Mouse (Mus musculus): ENCODE data around the gene Ptpre.
A peak's percentile ranks its signal among the peaks of the same experiment; 100 is the strongest.
"Not testable (repeated sequence)": the region's sequence is repeated elsewhere in the genome, so short reads cannot be mapped to it uniquely, and the experiment has no call there.

The Ptpre gene

DNA sequence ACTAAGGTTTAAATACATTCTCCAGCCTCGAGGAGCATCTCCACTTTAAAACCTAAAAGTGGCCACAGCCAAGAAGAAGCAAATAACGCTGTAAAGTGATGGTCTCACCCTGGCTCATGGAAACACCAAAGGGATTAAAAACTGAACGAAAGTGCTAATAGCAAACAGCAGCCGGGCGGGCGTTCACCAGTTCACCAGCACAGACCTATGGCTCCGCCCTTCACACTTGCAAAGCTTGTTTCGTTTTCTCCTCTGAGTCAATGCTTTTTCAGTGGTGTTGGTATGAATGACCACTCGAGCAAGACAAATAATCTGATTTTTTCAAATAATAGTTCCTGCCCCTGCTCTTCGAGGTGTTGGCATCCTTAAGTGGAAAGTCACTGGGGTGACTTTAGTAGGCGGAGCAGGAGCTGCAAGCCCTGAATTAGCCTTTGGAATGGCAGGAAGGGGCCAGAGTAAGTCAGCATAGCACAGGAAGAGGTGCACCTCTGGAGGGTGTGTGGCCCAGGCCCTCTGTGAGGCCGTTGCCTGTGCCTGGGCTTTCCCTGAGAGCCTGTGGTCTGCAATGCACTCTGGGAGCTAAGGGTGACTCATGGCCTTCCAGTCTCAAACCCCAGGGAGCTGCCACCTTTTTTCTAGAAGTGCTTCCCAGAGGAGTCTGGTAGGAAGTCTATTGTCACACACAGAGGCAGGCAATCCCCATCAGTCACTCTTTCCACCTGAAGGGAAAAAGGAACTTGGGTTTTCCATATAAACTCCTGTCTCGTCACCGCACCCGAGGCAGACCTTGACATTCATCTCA is 67.9 kb downstream of the Ptpre start:
- peak; percentile 24 for DNase-seq (ENCODE audit: low read depth, low spot score)

DNA sequence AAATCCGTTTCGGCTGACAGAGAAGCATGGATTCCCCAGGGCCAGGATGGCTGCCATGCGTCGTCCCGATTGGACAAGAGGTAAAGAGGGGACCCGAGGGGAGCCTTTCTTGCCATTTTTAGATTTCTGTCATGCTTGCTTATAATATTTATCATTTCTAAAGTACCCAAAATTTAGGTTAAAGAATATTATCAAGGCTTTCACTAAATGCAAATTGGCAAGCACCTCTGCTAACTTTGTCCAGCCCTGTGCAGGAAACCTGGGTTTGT is 68.5 kb downstream of the Ptpre start:
- DNase-seq (ENCODE audit: low read depth, low spot score), result no peak

DNA sequence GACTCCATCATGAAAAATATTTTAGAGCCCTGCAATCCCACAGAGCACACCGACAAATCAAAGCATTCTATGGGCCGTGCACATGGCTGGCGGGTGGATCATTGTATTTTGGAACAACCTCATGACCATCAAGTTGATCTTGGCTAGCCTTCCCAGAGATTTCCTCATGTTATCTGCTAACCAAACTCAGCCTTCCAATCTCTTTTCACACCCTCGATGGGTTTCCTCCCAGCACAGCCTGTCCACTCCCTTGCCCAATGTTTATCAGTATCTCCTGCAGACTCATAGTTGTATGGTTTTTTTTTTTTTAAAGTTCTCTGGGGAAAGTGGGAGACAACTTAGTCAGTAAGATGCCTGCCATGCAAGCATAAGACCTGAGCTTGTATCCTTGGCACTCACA is 70.9 kb downstream of the Ptpre start:
- DNase-seq (ENCODE audit: low read depth, low spot score), result no peak

DNA sequence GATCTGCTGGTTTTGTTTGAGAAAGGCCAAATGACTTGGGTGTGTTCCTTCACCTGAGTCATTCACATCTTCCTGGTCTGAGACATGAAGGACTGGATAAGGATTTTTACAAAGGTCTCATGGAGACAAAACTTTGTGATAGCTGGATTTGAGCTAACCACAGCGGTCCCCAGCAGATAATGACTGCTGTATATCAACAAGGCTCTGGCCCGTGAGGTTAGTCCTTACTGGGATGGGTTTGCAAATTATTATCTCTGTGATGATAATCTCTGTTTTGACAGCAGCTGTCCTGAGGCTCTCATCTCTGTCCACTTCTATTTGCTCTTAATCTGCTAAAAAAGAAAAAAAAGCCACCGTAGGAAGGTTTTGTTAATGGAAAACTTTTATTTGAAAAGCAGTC is 71.7 kb downstream of the Ptpre start:
- DNase-seq (ENCODE audit: low read depth, low spot score), result no peak

DNA sequence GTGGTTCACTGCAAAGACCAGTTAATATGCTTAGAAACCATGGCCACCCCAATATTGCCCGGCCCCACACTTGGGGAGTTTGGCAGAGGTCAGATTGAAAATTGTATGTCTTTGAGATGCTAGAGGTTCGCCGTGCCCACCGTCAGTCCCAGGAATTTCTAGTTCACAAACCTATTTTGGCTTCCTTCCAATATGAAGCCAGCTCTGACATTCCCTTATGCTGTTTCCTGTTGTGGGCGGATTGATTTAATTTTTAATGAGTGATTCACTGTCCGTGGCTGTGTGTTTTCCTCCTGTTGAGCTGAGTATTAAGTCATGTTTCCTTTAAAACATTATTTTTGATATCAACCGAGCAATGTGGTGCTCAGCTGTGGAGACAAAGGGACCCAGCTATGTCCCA is 72.4 kb downstream of the Ptpre start:
- no peak for DNase-seq (ENCODE audit: low read depth, low spot score)

DNA sequence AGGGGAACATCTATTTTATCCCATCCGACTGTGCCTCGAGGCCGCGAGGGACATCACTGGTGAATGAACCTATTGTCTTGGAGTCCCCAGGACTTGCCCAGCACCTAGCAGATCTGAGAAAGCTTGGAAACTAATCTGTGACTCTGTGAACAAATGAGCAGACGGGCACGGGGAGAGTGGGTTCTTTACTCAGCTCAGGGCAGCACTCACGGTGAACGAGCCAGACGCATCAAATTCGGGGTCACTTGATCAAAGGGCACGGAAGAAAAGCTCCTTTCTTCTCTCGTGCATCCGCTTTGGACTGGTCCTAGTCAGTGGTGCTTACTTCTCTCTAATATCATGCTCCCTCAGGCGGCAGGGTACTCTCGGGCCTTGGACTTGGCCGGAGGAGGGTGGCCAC is 75.0 kb downstream of the Ptpre start:
- no peak for DNase-seq (ENCODE audit: low read depth, low spot score)

DNA sequence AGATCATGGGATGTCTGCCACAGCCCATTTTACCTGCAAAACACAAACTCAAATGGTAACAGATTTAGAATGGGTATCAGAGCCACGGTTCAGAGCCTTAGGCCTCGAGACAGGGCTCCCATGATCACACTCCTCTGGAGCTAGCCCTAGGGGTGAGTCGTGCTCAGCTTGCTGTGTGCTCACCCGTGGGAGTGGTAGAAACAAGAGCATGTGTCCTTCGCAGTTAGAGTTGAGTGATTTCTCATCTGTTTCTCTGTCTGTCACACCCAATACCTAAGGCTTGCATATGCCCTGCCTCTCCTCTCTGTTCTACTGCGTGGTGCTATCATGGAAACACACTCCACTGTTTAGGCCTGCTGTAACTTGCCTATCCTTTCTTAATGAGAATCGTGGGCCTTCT is 75.5 kb downstream of the Ptpre start:
- DNase-seq (ENCODE audit: low read depth, low spot score), result no peak

DNA sequence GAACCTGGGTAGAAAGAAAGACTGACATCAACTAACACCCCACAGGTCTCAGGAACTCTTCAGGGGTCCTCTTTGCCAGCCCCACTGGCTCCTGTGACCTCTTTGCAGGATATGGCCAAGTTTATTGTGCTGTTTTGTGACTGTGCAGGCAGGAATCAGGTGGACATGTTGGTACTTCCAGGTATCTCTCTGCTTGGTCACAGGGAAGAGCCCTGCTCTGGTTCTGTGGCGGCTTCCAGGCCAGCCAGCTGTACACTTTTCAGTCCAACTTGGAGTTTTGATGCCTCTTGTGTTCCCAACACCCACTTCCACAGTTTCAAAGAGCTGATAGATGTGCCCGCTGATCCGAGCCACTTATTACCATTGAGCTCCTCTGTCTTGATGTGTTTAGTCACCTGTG is 76.1 kb downstream of the Ptpre start:
- DNase-seq (ENCODE audit: low read depth, low spot score), result no peak

DNA sequence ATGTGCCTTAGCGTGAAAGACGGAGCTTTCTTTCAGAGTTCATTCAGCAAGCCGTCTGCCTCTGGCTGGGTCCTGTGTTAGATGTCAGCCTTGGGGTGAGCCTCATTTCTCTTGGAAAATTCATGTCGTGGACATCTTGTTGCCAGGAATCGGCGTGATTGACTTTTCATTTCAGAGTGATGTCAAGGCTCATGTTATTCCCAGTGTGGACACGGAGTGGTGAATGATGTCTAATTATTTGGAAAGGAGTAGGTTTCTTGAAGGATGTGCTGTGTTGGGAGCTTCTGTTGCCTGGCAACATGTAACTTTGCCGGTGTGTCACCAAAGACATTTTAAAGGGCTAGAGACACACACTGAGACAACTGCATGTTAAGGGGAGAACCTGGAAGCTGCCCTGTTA is 77.6 kb downstream of the Ptpre start:
- no peak for DNase-seq (ENCODE audit: low read depth, low spot score)

DNA sequence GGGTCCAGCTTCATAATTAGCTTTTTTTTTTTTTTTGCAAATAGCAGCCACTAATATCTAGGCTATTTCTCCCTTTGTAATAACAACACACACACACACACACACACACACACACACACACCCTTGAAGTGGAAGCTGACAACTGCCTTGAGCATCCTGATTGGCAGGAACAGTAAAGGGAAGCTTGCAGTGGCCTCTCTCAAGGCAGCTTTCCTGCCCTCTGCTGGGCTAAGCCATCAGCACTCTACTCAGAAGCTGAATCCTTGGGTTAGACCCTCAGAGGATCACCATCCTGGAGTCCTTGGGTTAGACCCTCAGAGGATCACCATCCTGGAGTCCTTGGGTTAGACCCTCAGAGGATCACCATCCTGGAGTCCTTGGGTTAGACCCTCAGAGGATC is 79.2 kb downstream of the Ptpre start:
- not testable (repeated sequence) for DNase-seq (ENCODE audit: low read depth, low spot score)

DNA sequence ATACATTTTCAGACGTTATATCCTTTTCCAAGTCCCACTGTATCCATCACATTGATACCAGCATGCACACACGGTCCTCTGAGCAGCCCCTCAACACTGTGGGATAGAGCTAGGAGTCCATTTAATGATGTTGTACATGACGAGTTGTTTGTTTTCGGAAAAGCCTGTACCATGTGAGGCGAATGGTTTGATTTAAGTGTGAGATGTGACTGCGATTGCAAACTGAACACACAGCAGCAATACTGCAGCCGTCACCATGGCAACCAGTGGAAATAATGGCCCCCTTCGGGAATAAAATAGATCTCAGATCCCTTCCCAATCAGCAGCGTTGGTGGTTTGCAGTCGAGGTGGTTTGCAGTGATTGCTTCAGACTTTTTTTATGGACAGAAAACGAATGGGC is 80.5 kb downstream of the Ptpre start:
- DNase-seq (ENCODE audit: low read depth, low spot score), result no peak

DNA sequence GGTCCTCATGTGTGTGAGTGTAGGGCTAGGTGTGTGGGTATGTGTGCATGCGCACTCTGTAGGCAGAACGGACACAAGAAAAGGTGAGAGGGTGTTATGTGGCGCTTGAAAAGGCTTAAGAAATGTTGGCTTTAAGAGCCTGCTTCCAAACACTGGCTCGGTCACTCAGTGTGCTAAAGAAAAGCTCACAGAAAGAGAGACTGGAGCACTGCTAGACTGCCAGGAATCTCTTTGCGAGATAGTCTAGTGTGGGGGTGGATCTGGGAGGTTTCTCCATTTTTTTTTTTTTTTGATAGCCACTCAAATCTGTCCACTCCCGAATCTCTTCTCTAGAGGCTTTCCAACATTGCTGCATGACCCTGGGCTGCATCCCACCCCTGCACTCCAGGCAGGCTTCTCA is 84.4 kb downstream of the Ptpre start:
- DNase-seq (ENCODE audit: low read depth, low spot score), result no peak

DNA sequence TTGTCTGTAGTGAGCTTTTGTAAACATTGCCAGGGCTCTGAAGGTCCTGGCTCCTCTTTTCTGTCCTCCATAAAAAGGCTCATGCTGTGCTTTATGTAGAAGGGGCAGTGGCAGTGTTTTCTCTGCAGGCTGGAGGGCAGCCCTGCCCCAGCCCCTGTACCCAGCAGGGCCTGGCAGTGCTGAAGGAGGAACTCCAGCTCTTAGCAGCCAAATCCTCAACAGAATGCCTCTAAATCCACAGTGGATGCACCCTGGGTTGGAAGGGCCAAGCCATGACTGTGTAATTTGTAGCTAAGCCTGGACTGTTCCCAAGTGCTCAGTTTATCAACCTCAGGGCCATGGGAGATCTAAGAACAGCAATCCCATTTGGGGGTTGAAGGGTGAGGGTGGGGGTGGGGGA is 85.0 kb downstream of the Ptpre start:
- DNase-seq (ENCODE audit: low read depth, low spot score), result no peak

DNA sequence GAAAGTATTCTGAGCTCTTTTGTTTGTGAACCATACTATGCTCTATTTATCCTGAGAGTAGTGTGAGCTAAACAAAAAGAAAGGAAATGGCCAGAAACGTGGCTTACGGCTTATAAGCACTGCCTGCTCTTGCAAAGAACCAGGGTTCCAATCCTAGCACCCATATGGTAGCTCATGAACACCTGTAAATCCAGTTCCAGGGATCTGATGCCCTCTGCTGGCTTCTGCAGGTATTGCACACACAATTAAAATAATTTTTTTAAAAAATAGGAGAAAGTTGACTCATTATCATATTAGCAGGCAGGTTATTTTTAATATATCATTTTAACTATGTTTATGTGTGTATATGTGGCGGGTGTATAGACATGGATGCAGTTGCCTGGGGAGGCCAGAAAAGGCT is 87.6 kb downstream of the Ptpre start:
- DNase-seq (ENCODE audit: low read depth, low spot score), result peak; percentile 24

DNA sequence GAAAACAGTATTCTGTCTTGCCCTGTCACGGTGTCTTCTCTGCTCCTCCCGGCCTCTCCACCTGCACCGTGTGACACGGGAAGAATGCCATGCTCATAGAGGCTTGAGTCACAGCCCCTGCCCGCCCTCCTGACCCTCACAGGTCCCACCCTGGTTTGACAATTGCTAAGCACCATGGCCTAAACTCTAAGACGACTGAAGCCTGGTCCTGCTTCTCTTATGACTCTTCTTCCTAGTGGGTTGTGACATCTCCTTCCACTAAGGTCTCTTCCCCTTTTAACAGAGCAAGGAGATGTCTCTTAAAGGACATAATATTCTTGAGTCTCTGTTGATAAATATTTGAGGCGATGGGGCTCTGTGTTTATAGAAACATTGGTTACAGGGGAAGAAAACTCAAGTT is 91.1 kb downstream of the Ptpre start:
- DNase-seq (ENCODE audit: low read depth, low spot score), result no peak

DNA sequence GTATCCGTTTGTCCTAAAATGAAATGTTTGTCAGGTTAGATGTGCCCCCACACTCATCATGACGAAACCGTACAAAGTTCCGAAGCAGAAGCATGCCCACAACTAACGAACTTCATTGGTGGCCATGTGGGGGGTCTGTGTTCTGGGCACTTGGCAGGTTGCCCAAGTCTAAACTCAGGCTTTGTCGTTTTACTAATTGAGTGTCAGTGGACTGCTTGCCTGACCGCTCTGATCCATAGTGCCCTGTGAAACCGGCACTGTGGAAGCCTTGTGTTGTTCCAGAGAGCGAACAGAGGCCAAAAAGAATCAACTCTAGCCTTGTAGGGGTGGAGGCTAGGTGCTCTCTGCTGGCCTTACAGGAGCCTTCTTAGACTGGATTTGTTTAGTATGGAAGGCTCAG is 91.7 kb downstream of the Ptpre start:
- no peak for DNase-seq (ENCODE audit: low read depth, low spot score)

DNA sequence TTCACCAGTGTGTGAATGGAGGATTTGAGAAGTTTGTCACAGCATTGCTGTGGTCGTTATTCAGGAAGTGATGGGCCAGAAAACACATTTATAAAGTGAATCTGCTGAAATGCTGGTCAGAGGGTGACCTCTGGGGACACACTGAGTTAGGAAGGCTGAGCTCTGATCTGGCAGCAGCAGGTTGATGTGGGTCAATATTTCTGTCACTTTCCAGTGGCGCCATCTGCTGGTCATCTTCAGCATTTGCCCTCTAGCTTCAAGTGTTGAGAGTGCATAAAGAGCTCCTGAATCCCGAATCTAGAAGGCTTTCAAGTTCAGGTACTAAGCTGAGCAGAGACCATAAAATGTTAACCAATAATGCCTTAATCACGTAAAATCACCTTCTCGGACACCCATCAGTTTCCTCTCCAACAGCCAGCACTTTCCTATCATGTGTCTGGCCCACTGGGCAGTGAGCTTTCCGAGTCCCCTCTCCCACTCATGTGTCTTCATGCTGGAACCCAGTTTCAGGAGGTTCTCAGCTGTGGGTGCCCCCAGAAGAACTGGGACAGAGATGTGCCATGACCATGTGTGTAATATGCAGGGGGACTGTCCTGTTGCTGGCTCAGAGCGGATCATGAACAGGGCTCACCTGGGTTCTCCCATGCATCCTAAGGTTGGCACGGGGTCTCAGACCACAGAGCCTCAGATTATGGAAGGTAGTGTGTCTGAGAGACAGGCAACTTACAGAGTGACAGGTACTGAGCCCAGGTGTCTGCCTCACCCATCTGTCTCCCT is 94.7 kb downstream of the Ptpre start:
- peak; percentile 78 for DNase-seq (ENCODE audit: low read depth, low spot score)

DNA sequence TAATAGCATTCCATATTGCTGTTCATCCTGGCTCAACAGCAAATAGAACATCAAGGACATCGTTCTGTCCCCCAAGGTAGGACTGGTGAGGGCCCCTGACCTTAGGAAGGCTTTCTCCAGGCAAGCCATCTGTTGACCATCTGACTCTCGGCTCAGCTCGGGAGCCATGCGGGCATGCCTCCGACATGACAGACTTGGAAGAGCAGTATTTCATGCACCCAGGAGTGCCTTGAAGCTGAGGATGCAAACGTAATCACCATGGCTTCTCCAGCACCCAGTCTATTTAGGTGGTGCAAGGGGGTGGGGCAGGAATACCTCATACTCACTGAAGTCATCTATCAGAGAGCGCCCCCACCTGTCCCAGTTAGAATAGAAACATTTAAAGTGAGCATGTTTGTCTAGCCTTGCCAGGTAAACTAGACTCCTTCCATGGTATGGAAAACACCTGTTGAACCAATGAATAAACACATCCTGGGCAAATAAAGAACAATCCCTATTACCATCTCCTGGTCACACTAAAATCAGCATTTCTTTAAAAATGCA is 95.5 kb downstream of the Ptpre start:
- peak; percentile 16 for DNase-seq (ENCODE audit: low read depth, low spot score)

DNA sequence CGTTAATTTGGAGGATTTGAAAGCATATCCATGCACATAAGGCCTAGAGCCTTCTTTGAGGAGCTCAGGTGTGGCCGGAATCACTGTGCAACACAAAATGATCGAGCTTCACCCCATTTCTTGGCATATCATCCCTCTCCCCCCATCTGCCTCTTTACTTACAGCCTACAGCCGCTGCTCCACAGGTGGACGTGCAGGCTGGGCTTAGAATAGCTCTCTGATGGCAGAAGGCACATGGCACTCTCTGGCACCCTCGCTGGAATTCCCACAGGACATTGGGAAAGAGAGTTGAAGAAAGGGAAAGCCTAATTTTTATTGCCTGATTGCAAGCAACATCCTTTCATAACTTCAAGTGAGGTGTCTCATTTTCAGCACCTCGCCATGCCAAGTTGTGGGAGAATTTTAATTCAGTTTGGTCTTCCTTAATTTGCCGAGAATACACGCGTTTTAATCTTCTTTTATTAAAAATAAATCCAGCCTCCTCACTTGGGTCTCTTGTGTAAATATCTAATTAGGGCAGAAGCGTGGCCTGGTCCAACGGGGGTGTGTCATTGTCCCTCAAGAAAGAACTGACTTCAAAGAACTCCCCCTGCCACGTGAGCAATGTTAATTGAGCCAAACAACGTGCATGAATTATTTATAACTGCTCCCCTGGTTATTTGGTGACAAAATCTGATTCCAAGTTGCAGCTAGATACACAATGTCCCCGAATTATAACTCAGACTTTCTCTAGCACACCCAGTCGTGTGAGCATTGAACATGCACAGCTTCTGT is 97.8 kb downstream of the Ptpre start:
- DNase-seq (ENCODE audit: low read depth, low spot score), result no peak

DNA sequence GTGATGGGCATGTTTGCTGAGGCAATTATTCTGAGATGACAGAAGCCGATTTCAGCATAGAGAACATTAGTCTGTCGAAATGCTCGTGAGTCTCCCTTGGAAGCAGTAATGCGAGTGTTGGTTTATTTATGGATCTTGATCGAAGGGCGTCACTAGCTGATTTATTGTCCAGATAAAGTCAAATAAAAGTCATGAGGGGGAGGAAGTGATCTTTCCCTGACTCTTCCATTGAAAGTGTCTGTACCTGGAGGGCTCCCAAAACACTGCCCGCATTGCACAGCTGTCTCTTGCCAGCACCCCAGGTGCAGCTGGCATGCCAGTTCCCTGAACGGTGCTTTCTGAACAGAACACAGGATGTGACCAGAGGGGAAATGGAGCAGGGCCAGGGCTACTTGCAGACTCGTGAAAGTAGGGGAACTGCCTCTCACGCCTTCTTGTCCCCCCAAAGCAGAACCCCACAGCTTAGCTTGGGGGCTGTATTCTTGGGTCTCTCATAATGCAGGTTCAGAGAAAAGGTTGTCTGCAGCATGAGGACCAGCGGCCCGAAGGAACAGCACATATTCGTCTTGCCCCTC is 100.2 kb downstream of the Ptpre start:
- DNase-seq (ENCODE audit: low read depth, low spot score), result no peak

DNA sequence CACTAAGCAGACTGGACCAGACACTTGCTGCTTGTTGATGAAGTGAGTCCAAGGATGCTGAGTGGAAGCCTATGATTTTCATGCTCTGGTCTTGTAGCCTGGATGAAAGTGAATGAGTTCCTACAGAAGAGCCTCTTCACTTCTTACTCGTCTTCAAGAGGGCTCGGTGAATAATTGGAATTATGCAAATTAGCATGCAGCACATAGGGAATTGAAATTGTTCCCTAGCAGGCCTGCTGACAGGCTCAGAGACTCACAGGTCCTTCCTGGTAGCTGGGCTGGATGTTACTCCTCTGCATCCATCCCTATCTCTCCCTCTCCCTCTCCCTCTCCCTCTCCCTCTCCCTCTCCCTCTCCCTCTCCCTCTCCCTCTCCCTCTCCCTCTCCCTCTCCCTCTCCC is 102.1 kb downstream of the Ptpre start:
- no peak for DNase-seq (ENCODE audit: low read depth, low spot score)
